Mouse (Mus musculus) MEL (cell line): Measurements from ENCODE around the gene B3galt5. TPM values are rescaled to one million over a fixed set of nuclear protein-coding genes. Genes with fewer than 3 reads are reported as not detected.
A peak's percentile ranks its signal among the peaks of the same experiment; 100 is the strongest.

ENCODE experiments used
- DNase-seq: peaks from one replicate; pipeline ENCODE4 v3.0.0; 2011; ENCODE audit warnings: low read depth, low spot score
- H3K27ac ChIP-seq: 2 replicates; pipeline ENCODE4 v1.5.1; 2012; ENCODE audit warnings: low read depth, mild to moderate bottlenecking, control low read depth, low read length, moderate library complexity; ENCODE audit not compliant: control insufficient read depth
- H3K27me3 ChIP-seq, 2 experiments: fragments of 150-350 bp in 1 of 2; sonication (generic) in 1 of 2; 2 replicates each; pipeline ENCODE4 v1.6.1; 2012; ENCODE audit warnings: low read length in 2 of 2, mild to moderate bottlenecking in 2 of 2, improper control_type of control experiment in 1 of 2, moderate library complexity in 1 of 2; ENCODE audit not compliant: insufficient read depth in 2 of 2, control insufficient read depth in 1 of 2
- H3K36me3 ChIP-seq, 2 experiments: 2 replicates each; pipeline ENCODE4 v1.6.1; 2012 to 2014; ENCODE audit warnings: low read length in 2 of 2, improper control_type of control experiment in 1 of 2, inconsistent platforms in 1 of 2, mild to moderate bottlenecking in 1 of 2; ENCODE audit not compliant: insufficient read depth in 2 of 2, control insufficient read depth in 1 of 2
- H3K4me1 ChIP-seq, 2 experiments: fragments of 150-350 bp in 1 of 2; sonication (generic) in 1 of 2; 2 replicates each; pipeline ENCODE4 v1.6.1; 2012; ENCODE audit warnings: low read length in 2 of 2, improper control_type of control experiment in 1 of 2, mild to moderate bottlenecking in 1 of 2; ENCODE audit not compliant: insufficient read depth in 2 of 2, control insufficient read depth in 1 of 2
- H3K4me3 ChIP-seq, 2 experiments: fragments of 150-350 bp in 1 of 2; sonication (generic) in 1 of 2; 2 replicates each; pipeline ENCODE4 v1.5.1; 2012; ENCODE audit warnings: low read depth in 2 of 2, low read length in 2 of 2, mild to moderate bottlenecking in 2 of 2, moderate library complexity in 2 of 2, control low read depth in 1 of 2, improper control_type of control experiment in 1 of 2; ENCODE audit not compliant: control insufficient read depth in 1 of 2, insufficient read depth in 1 of 2
- H3K79me2 ChIP-seq: 2 replicates; pipeline ENCODE4 v1.6.1; 2012; ENCODE audit warnings: mild to moderate bottlenecking, low read length, moderate library complexity; ENCODE audit not compliant: control insufficient read depth, poor library complexity, insufficient read depth
- H3K9ac ChIP-seq: 2 replicates; pipeline ENCODE4 v1.6.1; 2012; ENCODE audit warnings: low read depth, mild to moderate bottlenecking, control low read depth, low read length, moderate library complexity; ENCODE audit not compliant: control insufficient read depth, poor library complexity, severe bottlenecking
- H3K9me3 ChIP-seq: fragments of 150-350 bp; sonication (generic); replicated peaks from 2 replicates; pipeline ENCODE4 v1.6.1; 2012; ENCODE audit warnings: mild to moderate bottlenecking, low read length, improper control_type of control experiment, moderate library complexity; ENCODE audit not compliant: insufficient read depth
- BHLHE40 ChIP-seq: IDR thresholded peaks from 2 replicates; pipeline ENCODE4 v1.6.1; 2012; ENCODE audit warnings: low read depth, mild to moderate bottlenecking, inconsistent platforms, low read length, improper control_type of control experiment, borderline replicate concordance
- CHD1 ChIP-seq: IDR thresholded peaks from 2 replicates; pipeline ENCODE4 v1.6.1; 2012; ENCODE audit warnings: low read depth, mild to moderate bottlenecking, inconsistent platforms, low read length, improper control_type of control experiment
- CHD2 ChIP-seq: IDR thresholded peaks from 2 replicates; pipeline ENCODE4 v1.6.1; 2011; ENCODE audit warnings: low read length, improper control_type of control experiment
- CTCF ChIP-seq, 3 experiments: IDR thresholded peaks in 2 of 3; conservative IDR thresholded peaks in 1 of 3; 2 replicates each; pipeline ENCODE4 v1.5.1; 2011 to 2012; ENCODE audit warnings: low read length in 3 of 3, low read depth in 2 of 3, mild to moderate bottlenecking in 2 of 3, improper control_type of control experiment in 1 of 3, inconsistent platforms in 1 of 3, mixed read lengths in 1 of 3, moderate library complexity in 1 of 3; ENCODE audit not compliant: control insufficient read depth in 1 of 3, insufficient read depth in 1 of 3, poor library complexity in 1 of 3, severe bottlenecking in 1 of 3
- E2F4 ChIP-seq: IDR thresholded peaks from 2 replicates; pipeline ENCODE4 v1.6.1; 2011; ENCODE audit warnings: low read depth, low read length, improper control_type of control experiment, borderline replicate concordance
- EP300 ChIP-seq, 2 experiments: IDR thresholded peaks; 2 replicates each; pipeline ENCODE4 v1.6.1; 2011; ENCODE audit warnings: improper control_type of control experiment in 2 of 2, low read length in 2 of 2, low read depth in 1 of 2, mild to moderate bottlenecking in 1 of 2
- ETS1 ChIP-seq: IDR thresholded peaks from 2 replicates; pipeline ENCODE4 v1.6.1; 2012; ENCODE audit warnings: low read depth, mild to moderate bottlenecking, inconsistent platforms, low read length, improper control_type of control experiment, moderate library complexity
- GABPA ChIP-seq: IDR thresholded peaks from 2 replicates; pipeline ENCODE4 v1.6.1; 2012; ENCODE audit warnings: low read depth, mild to moderate bottlenecking, inconsistent platforms, low read length, improper control_type of control experiment, moderate library complexity
- GATA1 ChIP-seq: IDR thresholded peaks from 2 replicates; pipeline ENCODE4 v1.6.1; 2011; ENCODE audit warnings: low read depth, low read length, improper control_type of control experiment
- HCFC1 ChIP-seq: IDR thresholded peaks from 2 replicates; pipeline ENCODE4 v1.6.1; 2012; ENCODE audit warnings: low read depth, mild to moderate bottlenecking, inconsistent platforms, low read length, improper control_type of control experiment, moderate library complexity
- JUND ChIP-seq: IDR thresholded peaks from 2 replicates; pipeline ENCODE4 v1.6.1; 2011; ENCODE audit warnings: low read depth, mild to moderate bottlenecking, improper control_type of control experiment, low read length
- KAT2A ChIP-seq: conservative IDR thresholded peaks from 2 replicates; pipeline ENCODE4 v1.6.1; 2012; ENCODE audit warnings: low read depth, low read length, improper control_type of control experiment, inconsistent platforms
- MAFK ChIP-seq: IDR thresholded peaks from 2 replicates; pipeline ENCODE4 v1.6.1; 2011; ENCODE audit warnings: low read depth, mild to moderate bottlenecking, low read length, improper control_type of control experiment, borderline replicate concordance
- MAX ChIP-seq: IDR thresholded peaks from 2 replicates; pipeline ENCODE4 v1.6.1; 2011; ENCODE audit warnings: low read length, improper control_type of control experiment
- MXI1 ChIP-seq: IDR thresholded peaks from 2 replicates; pipeline ENCODE4 v1.6.1; 2011; ENCODE audit warnings: mild to moderate bottlenecking, low read depth, low read length, improper control_type of control experiment
- MYB ChIP-seq: IDR thresholded peaks from 2 replicates; pipeline ENCODE4 v1.6.1; 2011; ENCODE audit warnings: mild to moderate bottlenecking, low read depth, low read length, improper control_type of control experiment
- MYC ChIP-seq: IDR thresholded peaks from 2 replicates; pipeline ENCODE4 v1.6.1; 2011; ENCODE audit warnings: low read depth, mild to moderate bottlenecking, low read length, improper control_type of control experiment, moderate library complexity
- RAD21 ChIP-seq: IDR thresholded peaks from 2 replicates; pipeline ENCODE4 v1.6.1; 2011; ENCODE audit warnings: mild to moderate bottlenecking, low read depth, low read length, improper control_type of control experiment
- RCOR1 ChIP-seq: IDR thresholded peaks from 2 replicates; pipeline ENCODE4 v1.6.1; 2012; ENCODE audit warnings: low read depth, mild to moderate bottlenecking, inconsistent platforms, low read length, improper control_type of control experiment
- SIN3A ChIP-seq: IDR thresholded peaks from 2 replicates; pipeline ENCODE4 v1.6.1; 2012; ENCODE audit warnings: low read length, improper control_type of control experiment, inconsistent platforms
- SMC3 ChIP-seq: IDR thresholded peaks from 2 replicates; pipeline ENCODE4 v1.6.1; 2011; ENCODE audit warnings: low read depth, low read length, improper control_type of control experiment
- TBP ChIP-seq: IDR thresholded peaks from 2 replicates; pipeline ENCODE4 v1.8.0; 2011; ENCODE audit warnings: low read depth, low read length, improper control_type of control experiment
- TCF12 ChIP-seq: IDR thresholded peaks from 2 replicates; pipeline ENCODE4 v1.6.1; 2014; ENCODE audit warnings: low read depth, mild to moderate bottlenecking, inconsistent platforms, low read length, improper control_type of control experiment, moderate library complexity
- UBTF ChIP-seq: IDR thresholded peaks from 2 replicates; pipeline ENCODE4 v1.6.1; 2012; ENCODE audit warnings: low read depth, mild to moderate bottlenecking, inconsistent platforms, low read length, improper control_type of control experiment, moderate library complexity, borderline replicate concordance; ENCODE audit not compliant: insufficient read depth
- USF1 ChIP-seq: IDR thresholded peaks from 2 replicates; pipeline ENCODE4 v1.6.1; 2014; ENCODE audit warnings: low read depth, mild to moderate bottlenecking, inconsistent platforms, low read length, improper control_type of control experiment, moderate library complexity
- ZC3H11A ChIP-seq: IDR thresholded peaks from 2 replicates; pipeline ENCODE4 v1.6.1; 2012; ENCODE audit warnings: low read depth, mild to moderate bottlenecking, inconsistent platforms, low read length, improper control_type of control experiment
- ZKSCAN1 ChIP-seq: IDR thresholded peaks from 2 replicates; pipeline ENCODE4 v1.6.1; 2012; ENCODE audit warnings: low read depth, mild to moderate bottlenecking, inconsistent platforms, low read length, improper control_type of control experiment, moderate library complexity
- ZMIZ1 ChIP-seq: IDR thresholded peaks from 2 replicates; pipeline ENCODE4 v1.6.1; 2012; ENCODE audit warnings: low read depth, mild to moderate bottlenecking, inconsistent platforms, low read length, improper control_type of control experiment, moderate library complexity
- ZNF384 ChIP-seq: IDR thresholded peaks from 2 replicates; pipeline ENCODE4 v1.6.1; 2012; ENCODE audit warnings: low read depth, mild to moderate bottlenecking, inconsistent platforms, low read length, improper control_type of control experiment
- polyA plus RNA-seq, 2 experiments: library from polyadenylated mRNA; stranded (reverse) in 1 of 2; unstranded in 1 of 2; fragments of >175 nt in 1 of 2; fragments of >200 nt in 1 of 2; gene quantifications; 2 replicates each; pipeline versions ENCODE4 v1.2.1 to v1.2.4; 2012; ENCODE audit warnings: low replicate concordance in 2 of 2, low read depth in 1 of 2; ENCODE audit not compliant: insufficient read length in 2 of 2, insufficient read depth in 1 of 2, missing spikeins in 1 of 2
- total RNA-seq: library from RNA; depleted of rRNA; stranded (reverse); fragments of 300-350 nt; gene quantifications from 2 replicates; pipeline ENCODE4 v1.2.3, GENCODE M21; 2012

B3galt5 gene
- total and polyA plus RNA-seq, 3 experiments, result not detected

GRCm38 (mm10) chr16:96339570-96339969, 104.0 kb downstream of the B3galt5 start:
- DNase-seq, result no peak
- H3K36me3 ChIP-seq, result no peaks in the 10 kb centered on the region
- H3K27me3 ChIP-seq, result peaks cover 0 to 1% of the 10 kb centered on the region in 2 experiments; a peak in 1 of 4 replicates
- H3K79me2 ChIP-seq, result no peaks in the 10 kb centered on the region
- H3K4me1 ChIP-seq, result no peaks in the 10 kb centered on the region
- no peak overlapping the region for H3K4me3 ChIP-seq
- no peak overlapping the region for H3K27ac ChIP-seq
- TF ChIP-seq ZKSCAN1, result no peak
- TF ChIP-seq HCFC1, result no peak
- TF ChIP-seq E2F4, result no peak
- TF ChIP-seq SMC3, result no peak
- TF ChIP-seq MYC, result no peak
- no peak for TF ChIP-seq ZMIZ1
- TF ChIP-seq JUND, result no peak
- no peak for TF ChIP-seq ETS1
- no peaks in the 10 kb centered on the region for H3K9me3 ChIP-seq
- H3K9ac ChIP-seq, result no peak overlapping the region

DNA sequence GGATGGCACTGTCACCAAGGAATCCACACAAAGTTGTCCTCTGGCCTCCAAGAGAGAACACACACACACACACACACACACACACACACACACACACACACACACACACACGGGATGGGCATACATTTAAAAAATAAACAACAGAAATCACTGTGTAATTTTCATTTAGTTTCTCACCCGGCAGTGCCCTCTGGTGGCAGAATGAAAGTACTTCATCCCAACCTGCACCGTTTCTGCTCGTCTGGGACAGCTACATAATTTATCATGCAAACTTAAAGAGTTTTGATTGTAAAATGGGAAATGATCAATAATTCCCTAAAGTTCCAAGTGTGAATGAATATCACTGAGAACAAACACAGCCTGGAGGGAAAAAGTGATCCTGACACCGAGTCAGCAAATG, 105.7 kb downstream of the B3galt5 start:
- H3K27ac ChIP-seq, result no peak overlapping the region
- no peaks in the 10 kb centered on the region for H3K4me1 ChIP-seq
- H3K4me3 ChIP-seq, result no peak overlapping the region
- no peak overlapping the region for H3K9ac ChIP-seq
- H3K79me2 ChIP-seq, result no peaks in the 10 kb centered on the region
- DNase-seq, result peak; percentile 49
- H3K36me3 ChIP-seq, result no peaks in the 10 kb centered on the region
- no peaks in the 10 kb centered on the region for H3K9me3 ChIP-seq
- H3K27me3 ChIP-seq, result peaks cover 0 to 1% of the 10 kb centered on the region in 2 experiments; a peak in 1 of 4 replicates
- TF ChIP-seq RCOR1 (no peak), GATA1 (no peak), SMC3 (peak; percentile 79), E2F4 (no peak), CHD2 (no peak), ZNF384 (no peak), USF1 (no peak), SIN3A (no peak), MYB (no peak), EP300 (IDR thresholded peaks at IDR 0.05; ENCODE audit: low read depth in 1 of 2, low read length in 2 of 2) (no peak), ZC3H11A (peak; percentile 49), RAD21 (peak; percentile 63), TBP (no peak), JUND (no peak), TCF12 (no peak), KAT2A (no peak), GABPA (no peak), MXI1 (no peak), CTCF (IDR thresholded peaks at IDR 0.05 in 2 of 3, conservative IDR thresholded peaks at IDR 0.05 in 1 of 3; ENCODE audit: control insufficient read depth in 1 of 3, insufficient read depth in 1 of 3, low read depth in 2 of 3, low read length in 3 of 3, poor library complexity in 1 of 3, severe bottlenecking in 1 of 3) (peak; percentile 57 to 78 (median 66)), CHD1 (no peak), MAFK (no peak), UBTF (no peak), MAX (no peak), MYC (no peak), BHLHE40 (no peak)
